Mouse (Mus musculus) cerebellum, adult 11-12 months (tissue): ENCODE measurements around the gene Artn.

Experiments used
- DNase-seq: peaks from one replicate; pipeline ENCODE4 v3.0.0; 2022

The Artn gene

GRCm38 (mm10) chr4:117929391-117929881 lies at the start of gene Artn:
Artn (minus strand) TSS chr4:117929763.
- DNase-seq: peak; percentile 30

- DNase-seq: no peak
Observed at GRCm38 (mm10) chr4:117979181-117979580, 49.6 kb upstream of the Artn start.

- no peak for DNase-seq
Observed at GRCm38 (mm10) chr4:117978282-117978681, 48.7 kb upstream of the Artn start.

- no peak for DNase-seq
Observed at GRCm38 (mm10) chr4:117977841-117978240, 48.3 kb upstream of the Artn start.

- no peak for DNase-seq
Observed at GRCm38 (mm10) chr4:117977371-117977770, 47.8 kb upstream of the Artn start.

GRCm38 (mm10) chr4:117975820-117976219 lies 46.3 kb upstream of the Artn start:
- no peak for DNase-seq

- DNase-seq: no peak
Observed at GRCm38 (mm10) chr4:117974719-117975118, 45.2 kb upstream of the Artn start.

- DNase-seq: no peak
Observed at GRCm38 (mm10) chr4:117972999-117973398, 43.4 kb upstream of the Artn start.

- no peak for DNase-seq
Observed at GRCm38 (mm10) chr4:117964346-117965025, 34.9 kb upstream of the Artn start.

GRCm38 (mm10) chr4:117957492-117957891 lies 27.9 kb upstream of the Artn start:
- no peak for DNase-seq

- no peak for DNase-seq
Observed at GRCm38 (mm10) chr4:117947493-117947892, 17.9 kb upstream of the Artn start.

- no peak for DNase-seq
Observed at GRCm38 (mm10) chr4:117946639-117947305, 17.2 kb upstream of the Artn start.

- DNase-seq: no peak
Observed at GRCm38 (mm10) chr4:117943317-117943716, 13.8 kb upstream of the Artn start.

GRCm38 (mm10) chr4:117936964-117937363 lies 7.4 kb upstream of the Artn start:
- no peak for DNase-seq

GRCm38 (mm10) chr4:117934081-117934480 lies 4.5 kb upstream of the Artn start:
- no peak for DNase-seq

GRCm38 (mm10) chr4:117933248-117933647 lies 3.7 kb upstream of the Artn start:
- DNase-seq: no peak

- peak; percentile 45 for DNase-seq
Observed at GRCm38 (mm10) chr4:117928699-117929241, 793 bp downstream of the Artn start.

- DNase-seq: peak; percentile 38
Observed at GRCm38 (mm10) chr4:117928234-117928633, 1.3 kb downstream of the Artn start.

GRCm38 (mm10) chr4:117926545-117927482 lies 2.7 kb downstream of the Artn start:
- DNase-seq: peak; percentile 57

GRCm38 (mm10) chr4:117924916-117925315 lies 4.6 kb downstream of the Artn start:
- DNase-seq: no peak

- no peak for DNase-seq
Observed at GRCm38 (mm10) chr4:117923450-117923849, 6.1 kb downstream of the Artn start.

GRCm38 (mm10) chr4:117921358-117921757 lies 8.2 kb downstream of the Artn start:
- no peak for DNase-seq

- no peak for DNase-seq
Observed at GRCm38 (mm10) chr4:117918762-117919161, 10.8 kb downstream of the Artn start.
